Mouse (Mus musculus): Measurements from ENCODE around the gene Jdp2.

Gene Jdp2

DNA sequence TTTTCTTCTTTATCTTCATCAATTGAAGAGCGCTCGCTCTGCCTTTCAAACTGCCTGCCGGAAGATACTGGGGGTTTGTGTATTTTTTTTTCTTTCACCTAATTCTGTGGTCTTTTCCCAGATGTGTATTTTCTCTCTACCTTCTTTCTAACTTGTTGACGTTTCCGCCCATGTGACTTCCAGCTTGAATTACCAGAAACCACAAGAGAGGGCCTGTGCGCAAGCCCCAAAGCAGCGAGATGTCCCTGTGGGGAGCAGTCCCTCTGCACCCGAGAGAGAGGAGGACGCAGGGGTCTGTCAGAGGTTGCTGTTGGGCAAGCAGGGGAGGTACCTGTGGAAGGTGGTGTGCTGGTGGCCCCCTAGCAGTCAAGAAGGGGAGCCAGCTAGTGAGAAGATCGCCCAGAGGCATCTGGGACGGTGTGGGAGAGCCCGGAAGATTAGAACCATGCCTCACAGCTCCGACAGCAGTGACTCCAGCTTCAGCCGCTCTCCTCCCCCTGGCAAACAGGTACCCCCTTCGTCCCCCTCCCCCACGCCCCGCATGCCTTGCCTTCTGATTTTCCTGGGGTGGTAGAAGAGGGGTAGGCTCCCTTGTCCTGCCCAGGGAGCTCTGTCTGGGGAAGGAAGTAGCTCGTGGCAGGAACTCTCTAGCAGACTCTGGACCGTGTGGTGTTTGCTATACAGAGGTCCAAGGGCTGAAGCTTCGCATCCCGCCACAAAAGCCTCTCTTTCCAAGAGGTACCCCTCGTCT is 87.8 kb downstream of the Jdp2 start, which contains the start of gene Batf:
TSS of gene Batf (plus strand) at position 204 of the 751 bp plus-strand sequence.
- no peak for DNase-seq (ENCODE audit: low read depth, low spot score)

DNA sequence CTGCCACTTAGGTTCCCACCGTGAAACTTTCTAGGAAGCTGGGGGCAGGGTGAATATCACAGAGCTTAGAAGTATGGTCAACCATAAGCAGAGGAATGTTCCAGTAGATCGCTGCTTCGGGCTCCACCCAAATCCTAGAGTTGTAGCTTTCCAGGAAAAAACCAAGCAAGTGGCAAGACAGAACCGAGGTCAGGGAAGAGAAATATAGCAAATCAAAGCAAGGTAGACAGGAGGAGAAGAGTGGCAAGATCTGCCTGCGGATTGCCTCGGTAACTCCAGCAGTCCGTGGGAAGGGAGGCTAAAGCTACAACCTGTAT is 88.3 kb downstream of the Jdp2 start:
- DNase-seq (ENCODE audit: low read depth, low spot score), result no peak

DNA sequence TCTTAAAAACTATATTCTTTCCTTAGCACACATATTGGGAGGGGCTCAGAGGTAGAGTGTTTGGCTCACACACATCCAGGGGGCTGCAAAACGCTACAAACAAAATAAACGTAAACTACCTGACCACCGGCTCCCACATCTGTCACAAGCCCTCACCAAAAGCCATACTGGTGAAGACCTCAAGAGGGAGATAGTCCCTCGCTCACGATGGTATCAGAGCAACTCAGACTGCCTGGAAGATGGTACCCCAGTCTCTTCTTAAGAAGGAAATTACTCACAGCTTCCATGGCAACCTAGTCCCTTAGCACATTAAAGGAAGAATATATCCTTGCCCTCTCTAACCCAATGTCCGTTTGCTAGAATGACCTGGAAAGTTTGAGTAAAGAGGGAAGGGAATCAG is 89.0 kb downstream of the Jdp2 start:
- no peak for DNase-seq (ENCODE audit: low read depth, low spot score)
